Mouse (Mus musculus) liver, embryonic 14.5 days (tissue): ENCODE measurements at regions not wholly inside any gene's neighbourhood (a gene's known extent, or its start where the extent isn't known, plus 50 kb on each side); places are given as distances from the start of the nearest gene placed in this dataset.

Source experiments
- CTCF ChIP-seq: IDR thresholded peaks from 2 replicates; pipeline ENCODE4 v1.5.1; 2016; ENCODE audit warnings: antibody characterized with exemption, low read depth, control low read depth
- EP300 ChIP-seq: IDR thresholded peaks from 2 replicates; pipeline ENCODE4 v1.6.1; 2016; ENCODE audit warnings: antibody characterized with exemption, low read depth

GRCm38 (mm10) chr1:72772708-72773107, 51.6 kb upstream of the Igfbp2 start:
- TF ChIP-seq EP300 (no peak), CTCF (no peak)
